Mouse (Mus musculus): Measurements from ENCODE around the gene Ttc23.

Gene Ttc23

DNA sequence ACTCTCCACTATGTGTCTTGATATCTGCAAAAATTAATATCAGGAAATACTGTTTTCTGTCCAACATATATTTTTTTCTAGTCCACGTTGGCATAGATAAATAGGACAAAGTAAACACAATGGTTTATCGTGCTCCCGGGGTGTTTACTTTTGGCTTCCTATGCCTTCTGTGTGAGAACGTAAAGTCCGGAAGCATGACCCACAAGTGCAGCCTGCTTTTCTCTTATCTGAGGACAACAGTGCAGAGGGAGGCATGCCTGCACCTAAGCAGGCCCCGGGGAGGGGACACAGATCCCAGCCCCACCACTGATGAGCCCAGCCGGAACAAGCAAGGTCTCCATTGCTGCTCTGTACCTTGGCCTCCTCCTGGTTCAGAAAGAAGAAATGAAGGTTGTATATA lies 63.0 kb downstream of the Ttc23 start:
- Histone ChIP-seq H3K4me1 (replicated peaks; ENCODE audit: low read depth, low read length) (peaks cover 8% of the 10 kb centered on the region), H3K9me3 (ENCODE audit: low read length) (no peaks in the 10 kb centered on the region), H3K36me3 (ENCODE audit: insufficient read depth, low read length) (0 out of 2 replicates have a peak, but pooled peaks cover 3% of the 10 kb centered on the region), H3K27me3 (ENCODE audit: insufficient read depth, low read length) (no peaks in the 10 kb centered on the region), H3K4me3 (replicated peaks; ENCODE audit: low read length) (no peak overlapping the region)
- TF ChIP-seq POU5F1 (IDR thresholded peaks at IDR 0.05; ENCODE audit: borderline replicate concordance, low read length), result no peak
- no peak for TF ChIP-seq NANOG (IDR thresholded peaks at IDR 0.05; ENCODE audit: borderline replicate concordance, low read length)
- no peak for TF ChIP-seq CTCF (conservative IDR thresholded peaks at IDR 0.05; ENCODE audit: low read length)

DNA sequence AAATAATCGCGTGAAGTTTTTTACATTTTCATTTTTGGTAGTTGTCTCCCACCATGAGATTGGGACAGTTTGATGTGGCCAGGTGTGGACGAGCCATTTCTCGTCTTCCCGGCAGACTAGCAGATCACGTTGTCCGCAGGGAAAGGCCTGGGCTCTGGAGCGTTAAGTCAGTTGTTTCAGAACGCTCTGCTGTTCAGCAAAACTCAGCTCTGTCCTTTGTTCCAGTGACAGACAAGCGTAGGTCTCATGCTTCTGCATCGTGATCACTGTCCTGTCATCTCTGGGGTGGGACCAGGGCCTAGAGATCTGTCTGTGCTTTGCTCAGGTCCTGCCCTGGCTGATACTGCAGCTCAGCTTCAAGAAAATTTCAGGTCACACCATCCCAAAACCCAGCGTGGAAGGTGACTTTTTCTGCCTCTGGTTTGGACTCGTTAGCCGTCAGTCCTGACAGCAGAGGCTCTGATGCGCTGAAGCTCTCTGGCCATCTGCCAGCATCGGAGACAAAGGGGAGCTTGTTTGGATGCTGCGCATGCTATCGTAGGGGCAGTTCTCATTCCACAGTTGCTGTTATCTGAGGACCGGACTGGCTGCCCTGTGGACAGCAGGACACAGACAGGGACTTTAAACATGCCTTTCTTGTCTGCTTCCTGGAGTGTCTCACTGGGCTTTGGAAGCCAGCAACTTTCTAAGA lies 66.8 kb downstream of the Ttc23 start:
- no peaks in the 10 kb centered on the region for H3K4me1 ChIP-seq (replicated peaks; ENCODE audit: low read depth, low read length)
- H3K27me3 ChIP-seq (ENCODE audit: insufficient read depth, low read length), result no peaks in the 10 kb centered on the region
- H3K4me3 ChIP-seq (replicated peaks; ENCODE audit: low read length), result no peak overlapping the region
- H3K9me3 ChIP-seq (ENCODE audit: low read length), result no peaks in the 10 kb centered on the region
- TF ChIP-seq CTCF (conservative IDR thresholded peaks at IDR 0.05; ENCODE audit: low read length), result no peak
- no peak for TF ChIP-seq NANOG (IDR thresholded peaks at IDR 0.05; ENCODE audit: borderline replicate concordance, low read length)
- TF ChIP-seq POU5F1 (IDR thresholded peaks at IDR 0.05; ENCODE audit: borderline replicate concordance, low read length), result no peak
- 0 out of 2 replicates have a peak, but pooled peaks cover 3% of the 10 kb centered on the region for H3K36me3 ChIP-seq (ENCODE audit: insufficient read depth, low read length)

DNA sequence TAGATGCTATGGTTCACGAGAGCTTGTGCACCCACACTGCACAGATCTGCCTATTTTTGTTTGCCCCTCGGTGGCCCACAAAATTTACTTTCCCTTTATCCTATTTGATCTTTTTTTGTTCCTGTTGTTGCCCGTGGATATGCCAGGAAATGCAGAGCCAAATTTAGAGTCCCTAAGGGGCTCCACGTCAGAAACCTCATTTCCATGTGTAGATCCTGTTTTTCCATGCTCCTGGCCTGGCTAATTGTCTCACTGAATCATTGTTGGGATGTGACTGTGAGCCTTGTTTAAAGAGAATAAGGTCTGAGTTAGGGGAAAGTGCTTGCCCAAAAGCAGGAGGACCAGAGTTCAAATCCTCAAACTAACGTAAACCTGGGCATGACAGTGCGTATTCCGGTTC lies 68.0 kb downstream of the Ttc23 start:
- TF ChIP-seq POU5F1 (IDR thresholded peaks at IDR 0.05; ENCODE audit: borderline replicate concordance, low read length), result no peak
- no peak for TF ChIP-seq NANOG (IDR thresholded peaks at IDR 0.05; ENCODE audit: borderline replicate concordance, low read length)
- no peak for TF ChIP-seq CTCF (conservative IDR thresholded peaks at IDR 0.05; ENCODE audit: low read length)
- Histone ChIP-seq H3K4me1 (replicated peaks; ENCODE audit: low read depth, low read length) (no peaks in the 10 kb centered on the region), H3K36me3 (ENCODE audit: insufficient read depth, low read length) (no peaks in the 10 kb centered on the region), H3K27me3 (ENCODE audit: insufficient read depth, low read length) (no peaks in the 10 kb centered on the region), H3K9me3 (ENCODE audit: low read length) (no peaks in the 10 kb centered on the region), H3K4me3 (replicated peaks; ENCODE audit: low read length) (no peak overlapping the region)

DNA sequence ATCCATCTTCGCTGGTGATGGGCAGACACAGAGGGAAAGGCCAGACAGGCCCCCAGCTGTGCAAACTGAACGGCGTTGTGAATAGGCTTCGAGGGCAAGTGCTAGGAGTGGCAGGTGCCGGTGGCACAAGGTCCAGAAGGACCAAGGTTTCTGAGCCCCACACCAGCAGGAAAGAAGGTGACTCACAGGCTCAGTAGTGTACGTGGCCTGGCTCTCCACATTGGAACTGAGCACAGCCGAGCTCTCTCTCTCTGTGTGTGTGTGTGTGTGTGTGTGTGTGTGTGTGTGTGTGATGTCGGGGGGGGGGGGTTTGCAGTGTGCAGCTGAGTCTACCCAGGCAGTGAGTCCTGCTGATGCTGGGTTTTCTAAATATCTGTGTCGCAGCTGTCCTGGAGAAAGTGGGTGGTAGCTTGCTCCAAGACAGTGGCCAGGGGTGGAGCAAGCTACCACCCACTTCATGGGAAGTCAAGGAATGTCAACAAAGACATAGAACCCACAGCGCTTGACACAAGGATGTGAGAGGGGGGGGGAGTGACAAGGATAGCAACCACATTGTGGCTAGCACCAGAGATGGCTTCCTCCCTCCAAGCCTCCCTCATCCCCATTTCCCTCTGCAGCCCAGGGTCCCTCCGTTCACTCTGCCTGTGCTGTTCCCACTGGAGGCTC lies 69.1 kb downstream of the Ttc23 start:
- Histone ChIP-seq H3K4me1 (replicated peaks; ENCODE audit: low read depth, low read length) (no peaks in the 10 kb centered on the region), H3K9me3 (ENCODE audit: low read length) (no peaks in the 10 kb centered on the region), H3K27me3 (ENCODE audit: insufficient read depth, low read length) (no peaks in the 10 kb centered on the region), H3K4me3 (replicated peaks; ENCODE audit: low read length) (no peak overlapping the region), H3K36me3 (ENCODE audit: insufficient read depth, low read length) (no peaks in the 10 kb centered on the region)
- no peak for TF ChIP-seq CTCF (conservative IDR thresholded peaks at IDR 0.05; ENCODE audit: low read length)

DNA sequence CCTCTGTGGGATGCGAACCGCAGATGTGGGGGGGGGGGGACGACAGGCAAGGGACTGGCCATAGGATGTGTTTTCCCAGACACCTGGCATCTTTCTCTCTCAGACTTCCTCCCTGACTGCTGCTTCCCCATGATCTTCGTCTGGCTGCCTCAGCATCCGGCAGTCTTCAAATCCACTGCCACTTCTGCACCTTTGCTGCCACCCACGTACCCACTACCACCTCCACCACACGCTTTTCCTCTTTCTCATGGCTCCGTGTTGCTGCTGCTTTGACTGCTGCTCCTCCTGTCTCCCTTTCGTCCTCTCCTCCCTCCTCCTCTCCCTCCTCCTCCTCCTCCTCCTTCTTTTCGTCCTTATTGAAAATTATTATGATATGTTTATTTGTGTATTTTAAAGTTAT lies 69.7 kb downstream of the Ttc23 start:
- Histone ChIP-seq H3K4me3 (replicated peaks; ENCODE audit: low read length) (no peak overlapping the region), H3K36me3 (ENCODE audit: insufficient read depth, low read length) (no peaks in the 10 kb centered on the region), H3K4me1 (replicated peaks; ENCODE audit: low read depth, low read length) (peaks cover 2% of the 10 kb centered on the region), H3K27me3 (ENCODE audit: insufficient read depth, low read length) (no peaks in the 10 kb centered on the region), H3K9me3 (ENCODE audit: low read length) (no peaks in the 10 kb centered on the region)
- TF ChIP-seq NANOG (IDR thresholded peaks at IDR 0.05; ENCODE audit: borderline replicate concordance, low read length), result no peak
- no peak for TF ChIP-seq CTCF (conservative IDR thresholded peaks at IDR 0.05; ENCODE audit: low read length)
- no peak for TF ChIP-seq POU5F1 (IDR thresholded peaks at IDR 0.05; ENCODE audit: borderline replicate concordance, low read length)

DNA sequence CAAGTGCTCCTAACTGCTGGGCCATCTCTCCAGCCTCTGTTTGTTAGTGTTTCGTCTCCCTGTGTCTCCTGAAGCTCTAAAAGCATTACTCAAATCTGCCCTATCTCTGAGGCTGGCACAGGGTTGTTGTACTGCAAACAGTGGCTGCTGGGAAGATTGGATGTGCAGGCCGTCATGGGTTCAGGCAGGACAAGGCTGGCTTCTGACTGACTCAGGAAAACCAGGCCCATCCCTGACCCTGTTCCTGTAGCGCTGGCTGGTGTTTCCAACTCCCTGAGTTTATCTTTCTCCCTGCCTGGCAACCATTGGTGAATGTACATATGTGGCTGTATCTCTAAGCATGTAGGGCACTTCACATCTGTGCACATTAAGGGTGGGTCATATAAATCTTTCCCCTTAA lies 70.3 kb downstream of the Ttc23 start:
- peaks cover 8% of the 10 kb centered on the region for H3K4me1 ChIP-seq (replicated peaks; ENCODE audit: low read depth, low read length)
- no peaks in the 10 kb centered on the region for H3K9me3 ChIP-seq (ENCODE audit: low read length)
- H3K4me3 ChIP-seq (replicated peaks; ENCODE audit: low read length), result no peak overlapping the region
- H3K27me3 ChIP-seq (ENCODE audit: insufficient read depth, low read length), result no peaks in the 10 kb centered on the region
- no peak for TF ChIP-seq NANOG (IDR thresholded peaks at IDR 0.05; ENCODE audit: borderline replicate concordance, low read length)
- no peak for TF ChIP-seq CTCF (conservative IDR thresholded peaks at IDR 0.05; ENCODE audit: low read length)
- TF ChIP-seq POU5F1 (IDR thresholded peaks at IDR 0.05; ENCODE audit: borderline replicate concordance, low read length), result no peak
- no peaks in the 10 kb centered on the region for H3K36me3 ChIP-seq (ENCODE audit: insufficient read depth, low read length)

DNA sequence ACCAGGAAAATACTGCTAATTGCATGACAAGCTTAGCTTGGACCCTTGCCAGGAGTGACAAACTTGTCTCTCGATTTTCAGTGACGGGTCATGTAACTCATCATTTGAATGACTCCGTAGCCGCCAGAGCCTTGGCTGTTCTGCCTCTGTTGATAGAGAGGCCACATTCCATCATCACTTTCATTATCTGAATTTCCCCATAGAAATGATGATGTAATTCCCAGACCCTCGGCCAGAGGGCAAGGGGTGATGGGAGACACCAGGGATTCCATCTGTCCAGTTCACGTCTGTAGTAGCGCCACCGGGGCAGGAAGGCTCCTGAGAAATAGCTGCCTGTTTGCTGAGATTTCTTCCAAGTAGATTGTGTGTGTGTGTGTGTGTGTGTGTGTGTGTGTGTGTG lies 71.6 kb downstream of the Ttc23 start:
- H3K4me3 ChIP-seq (replicated peaks; ENCODE audit: low read length), result no peak overlapping the region
- TF ChIP-seq CTCF (conservative IDR thresholded peaks at IDR 0.05; ENCODE audit: low read length), result no peak
- TF ChIP-seq NANOG (IDR thresholded peaks at IDR 0.05; ENCODE audit: borderline replicate concordance, low read length), result no peak
- no peak for TF ChIP-seq POU5F1 (IDR thresholded peaks at IDR 0.05; ENCODE audit: borderline replicate concordance, low read length)
- no peaks in the 10 kb centered on the region for H3K36me3 ChIP-seq (ENCODE audit: insufficient read depth, low read length)
- H3K27me3 ChIP-seq (ENCODE audit: insufficient read depth, low read length), result no peaks in the 10 kb centered on the region
- peaks cover 12% of the 10 kb centered on the region for H3K4me1 ChIP-seq (replicated peaks; ENCODE audit: low read depth, low read length)
- no peaks in the 10 kb centered on the region for H3K9me3 ChIP-seq (ENCODE audit: low read length)

DNA sequence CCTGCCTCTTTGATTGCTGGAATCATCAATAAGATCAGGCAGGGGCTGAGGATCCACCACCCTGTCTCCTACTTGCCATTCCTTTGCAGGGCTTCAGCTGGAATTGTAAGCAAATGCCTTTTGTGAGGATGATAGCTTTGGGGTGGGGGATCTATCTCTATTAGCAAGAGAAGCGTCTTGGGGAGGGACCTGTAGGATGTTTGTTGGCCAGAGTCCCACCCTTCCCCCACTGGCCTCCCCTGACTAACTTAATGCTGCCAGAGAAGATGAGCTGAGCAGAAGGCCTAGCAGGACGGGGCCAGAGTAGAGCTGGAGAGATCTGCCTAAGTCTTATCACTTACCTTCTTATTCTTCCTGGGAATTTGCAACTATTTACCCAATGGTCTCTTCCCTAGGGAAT lies 75.0 kb downstream of the Ttc23 start:
- no peak for TF ChIP-seq CTCF (conservative IDR thresholded peaks at IDR 0.05; ENCODE audit: low read length)
- TF ChIP-seq POU5F1 (IDR thresholded peaks at IDR 0.05; ENCODE audit: borderline replicate concordance, low read length), result no peak
- no peak for TF ChIP-seq NANOG (IDR thresholded peaks at IDR 0.05; ENCODE audit: borderline replicate concordance, low read length)
- no peaks in the 10 kb centered on the region for H3K9me3 ChIP-seq (ENCODE audit: low read length)
- no peaks in the 10 kb centered on the region for H3K36me3 ChIP-seq (ENCODE audit: insufficient read depth, low read length)
- H3K4me1 ChIP-seq (replicated peaks; ENCODE audit: low read depth, low read length), result peaks cover 12% of the 10 kb centered on the region
- H3K27me3 ChIP-seq (ENCODE audit: insufficient read depth, low read length), result no peaks in the 10 kb centered on the region
- H3K4me3 ChIP-seq (replicated peaks; ENCODE audit: low read length), result no peak overlapping the region
